Mouse (Mus musculus) activated CD4-positive, CD25-positive, alpha-beta regulatory T cell (primary cell): ENCODE results near the gene Mptx1. TPM values are rescaled to one million over a fixed set of nuclear protein-coding genes. Genes with fewer than 3 reads are reported as not detected.

Experiments
- polyA plus RNA-seq, 2 experiments: library from polyadenylated mRNA; unstranded; fragments of 100-300 nt; shearing (Covaris generic); gene quantifications; one replicate each; pipeline ENCODE4 v1.2.1; 2017

Mptx1 gene
- polyA plus RNA-seq, result under 1 TPM in 1 of 2 experiments, not detected in 1; 0.74 TPM

GRCm38 (mm10) chr1:174330218-174330617 is at the start of gene Mptx1:
Gene Mptx1 (plus strand): TSS chr1:174330518.

GRCm38 (mm10) chr1:174364882-174365451 is 34.6 kb downstream of the Mptx1 start, which contains the start of gene Olfr417:
Gene Olfr417 (plus strand): TSS chr1:174365122.

Other genes starting within 250 kb of the Mptx1 start
- not detected for gene Olfr429, start 246.2 kb upstream of the Mptx1 start, polyA plus RNA-seq
- gene Olfr427, start 233.6 kb upstream of the Mptx1 start, polyA plus RNA-seq, result under 1 TPM in 1 of 2 experiments, not detected in 1; 0.42 TPM
- not detected for gene Olfr231, start 209.4 kb upstream of the Mptx1 start, polyA plus RNA-seq
- not detected for gene Olfr424, start 199.0 kb upstream of the Mptx1 start, polyA plus RNA-seq
- under 1 TPM in 1 of 2 experiments, not detected in 1; 0.16 TPM for gene Olfr420, start 174.9 kb upstream of the Mptx1 start, polyA plus RNA-seq
- gene Spta1, start 157.7 kb upstream of the Mptx1 start, polyA plus RNA-seq, result under 1 TPM; 0.12 to 0.18 TPM
- gene Olfr419, start 78.5 kb upstream of the Mptx1 start, polyA plus RNA-seq, result not detected
- not detected for gene Olfr417, start 34.6 kb downstream of the Mptx1 start, polyA plus RNA-seq
- not detected for gene Olfr248, start 60.5 kb downstream of the Mptx1 start, polyA plus RNA-seq
- gene Olfr414, start 93.5 kb downstream of the Mptx1 start, polyA plus RNA-seq, result not detected
- not detected for gene Olfr220, start 111.6 kb downstream of the Mptx1 start, polyA plus RNA-seq
- not detected for gene Fmn2, start 171.3 kb downstream of the Mptx1 start, polyA plus RNA-seq